Mouse (Mus musculus) intestine, postnatal 0 days (tissue): ENCODE data around the gene Pglyrp4. TPM values are rescaled to one million over a fixed set of nuclear protein-coding genes. Genes with fewer than 3 reads are reported as not detected.

Experiments
- ATAC-seq: fragments of 200-750 bp; cut with Nextera tagmentation; 2 replicates; pipeline ENCODE4 v1.8.0; 2017; ENCODE audit warnings: mild to moderate bottlenecking, moderate TSS enrichment, moderate library complexity
- H3K27ac ChIP-seq: fragments of 300-500 bp; sonication (generic); 2 replicates; pipeline ENCODE4 v1.5.1; 2014; ENCODE audit warnings: mild to moderate bottlenecking, low read depth, low read length, moderate library complexity
- H3K27me3 ChIP-seq: fragments of 300-500 bp; sonication (generic); replicated peaks from 2 replicates; pipeline ENCODE4 v1.6.1; 2014; ENCODE audit warnings: low read length, mixed read lengths; ENCODE audit not compliant: control insufficient read depth, insufficient read depth
- H3K36me3 ChIP-seq: fragments of 300-500 bp; sonication (generic); 2 replicates; pipeline ENCODE4 v1.6.1; 2014; ENCODE audit warnings: mild to moderate bottlenecking, moderate library complexity; ENCODE audit not compliant: control insufficient read depth, insufficient read depth
- H3K4me1 ChIP-seq: fragments of 300-500 bp; sonication (generic); replicated peaks from 2 replicates; pipeline ENCODE4 v1.6.1; 2014; ENCODE audit warnings: antibody characterized with exemption, low read length, mixed read lengths; ENCODE audit not compliant: control insufficient read depth, insufficient read depth
- H3K4me2 ChIP-seq: fragments of 300-500 bp; sonication (generic); replicated peaks from 2 replicates; pipeline ENCODE4 v1.6.1; 2014; ENCODE audit warnings: low read depth, mild to moderate bottlenecking, moderate library complexity
- H3K4me3 ChIP-seq: fragments of 300-500 bp; sonication (generic); 2 replicates; pipeline ENCODE4 v1.5.1; 2014; ENCODE audit warnings: low read depth, low read length
- H3K9ac ChIP-seq: fragments of 300-500 bp; sonication (generic); 2 replicates; pipeline ENCODE4 v1.6.1; 2014; ENCODE audit warnings: mild to moderate bottlenecking, low read depth, low read length
- H3K9me3 ChIP-seq: fragments of 300-500 bp; sonication (generic); 2 replicates; pipeline ENCODE4 v1.6.1; 2016; ENCODE audit warnings: mixed run types; ENCODE audit not compliant: control insufficient read depth
- CTCF ChIP-seq: sonication (generic); IDR thresholded peaks from 2 replicates; pipeline ENCODE4 v1.5.1; 2016; ENCODE audit warnings: low read depth, mild to moderate bottlenecking, control low read depth, antibody characterized with exemption, moderate library complexity
- WGBS: fragments of 180-500 bp; shearing (Covaris S2); extraction: QIAGEN DNeasy Blood & Tissue Kit; methylation state at CpG from one replicate; pipeline ENCODE4 v1.1.7; 2014; 5-methylcytosine and 5-hydroxymethylcytosine counted together
- polyA plus RNA-seq: library from polyadenylated mRNA; unstranded; fragments of >200 nt; fragmentation: Nextera tagmentation; extraction: Ambion mirVana; gene quantifications from 2 replicates; pipeline ENCODE4 v1.2.1, GENCODE M21; 2015

Pglyrp4 gene
- polyA plus RNA-seq: not detected in 2 replicates

DNA sequence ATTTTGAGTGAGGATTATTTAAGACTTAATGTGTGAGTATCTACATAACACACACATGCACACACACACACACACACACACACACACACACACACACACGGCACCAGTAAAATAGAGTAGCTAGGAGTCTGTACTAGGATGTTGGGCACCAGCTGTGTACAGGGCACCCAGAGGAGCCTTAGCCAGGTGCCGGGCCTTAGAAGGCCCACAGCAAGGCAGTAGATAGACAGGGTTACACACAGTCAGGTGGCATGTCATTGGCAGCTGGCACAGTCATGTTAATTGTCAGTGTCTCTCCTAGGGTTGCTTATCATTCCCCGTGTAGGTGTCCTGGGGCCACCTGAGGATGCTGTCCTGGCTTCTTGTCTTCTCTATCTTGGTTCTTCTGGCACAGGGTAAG is at the start of gene Pglyrp4:
Gene Pglyrp4, plus strand, starts transcription at position 301 of the 400 bp plus-strand sequence.
- H3K4me2 ChIP-seq: no peak within 1 kb of the TSS
- no peaks in the 10 kb centered on the region for H3K36me3 ChIP-seq
- 84% methylated on average over 3 of the region's 3 CpGs for WGBS
- no peak within 1 kb of the TSS for H3K9ac ChIP-seq
- H3K4me1 ChIP-seq: no peaks in the 10 kb centered on the region
- no peak for ATAC-seq
- no peak for TF ChIP-seq CTCF
- no peaks in the 10 kb centered on the region for H3K27me3 ChIP-seq
- H3K4me3 ChIP-seq: no peak within 1 kb of the TSS
- H3K9me3 ChIP-seq: no peaks in the 10 kb centered on the region
- no peak within 1 kb of the TSS for H3K27ac ChIP-seq

DNA sequence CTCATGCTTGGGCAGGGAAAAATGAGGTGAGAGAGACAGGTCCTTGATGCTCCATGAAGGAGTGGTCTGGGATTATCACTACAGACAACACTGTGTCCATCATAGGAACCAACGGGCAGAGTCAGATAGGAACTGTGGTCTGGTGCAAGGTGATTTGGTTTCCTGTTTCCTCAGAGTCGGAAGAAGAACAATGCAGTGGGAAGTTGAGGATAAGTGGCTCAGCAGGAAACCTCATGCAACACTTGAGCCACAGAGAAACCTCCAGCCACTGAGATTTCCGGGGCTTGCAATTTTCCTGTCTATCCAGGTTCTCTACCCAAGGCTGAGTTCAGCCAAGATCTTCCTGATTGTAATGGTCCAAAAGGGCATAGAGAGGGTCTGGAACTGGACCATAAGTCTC is 48.0 kb upstream of the Pglyrp4 start:
- no peaks in the 10 kb centered on the region for H3K36me3 ChIP-seq
- TF ChIP-seq CTCF: no peak
- H3K27ac ChIP-seq: no peak overlapping the region
- no peak overlapping the region for H3K4me2 ChIP-seq
- no peaks in the 10 kb centered on the region; the same call in 1 of the 2 replicates for H3K9me3 ChIP-seq
- H3K4me3 ChIP-seq: no peak overlapping the region
- no peak for ATAC-seq
- WGBS: 61% methylated on average over 3 of the region's 3 CpGs
- H3K27me3 ChIP-seq: no peaks in the 10 kb centered on the region
- no peak overlapping the region for H3K9ac ChIP-seq
- H3K4me1 ChIP-seq: no peaks in the 10 kb centered on the region

- H3K27me3 ChIP-seq: no peaks in the 10 kb centered on the region
- no peaks in the 10 kb centered on the region for H3K4me1 ChIP-seq
- WGBS: 86% methylated on average over 3 of the region's 3 CpGs
- H3K9ac ChIP-seq: no peak overlapping the region
- ATAC-seq: no peak
- H3K9me3 ChIP-seq: no peaks in the 10 kb centered on the region
- H3K36me3 ChIP-seq: no peaks in the 10 kb centered on the region
- no peak for TF ChIP-seq CTCF
- no peak overlapping the region for H3K27ac ChIP-seq
- H3K4me2 ChIP-seq: no peak overlapping the region
- H3K4me3 ChIP-seq: no peak overlapping the region
Measured at GRCm38 (mm10) chr3:90683929-90684328, 42.8 kb upstream of the Pglyrp4 start.

GRCm38 (mm10) chr3:90686835-90687234 is 39.9 kb upstream of the Pglyrp4 start:
- no peak for TF ChIP-seq CTCF
- WGBS: 83% methylated on average over 2 of the region's 2 CpGs
- H3K36me3 ChIP-seq: no peaks in the 10 kb centered on the region
- no peaks in the 10 kb centered on the region for H3K4me1 ChIP-seq
- no peaks in the 10 kb centered on the region for H3K27me3 ChIP-seq
- no peak overlapping the region for H3K4me3 ChIP-seq
- no peaks in the 10 kb centered on the region for H3K9me3 ChIP-seq
- no peak for ATAC-seq
- H3K4me2 ChIP-seq: no peak overlapping the region
- no peak overlapping the region for H3K27ac ChIP-seq
- no peak overlapping the region for H3K9ac ChIP-seq

- no peak for ATAC-seq
- Histone ChIP-seq H3K9me3 (no peaks in the 10 kb centered on the region), H3K27me3 (no peaks in the 10 kb centered on the region), H3K27ac (no peak overlapping the region), H3K4me3 (no peak overlapping the region), H3K36me3 (no peaks in the 10 kb centered on the region), H3K9ac (no peak overlapping the region), H3K4me2 (no peak overlapping the region), H3K4me1 (no peaks in the 10 kb centered on the region)
- 68% methylated on average over 2 of the region's 2 CpGs for WGBS
- no peak for TF ChIP-seq CTCF
Measured at GRCm38 (mm10) chr3:90693496-90693895, 33.2 kb upstream of the Pglyrp4 start.

DNA sequence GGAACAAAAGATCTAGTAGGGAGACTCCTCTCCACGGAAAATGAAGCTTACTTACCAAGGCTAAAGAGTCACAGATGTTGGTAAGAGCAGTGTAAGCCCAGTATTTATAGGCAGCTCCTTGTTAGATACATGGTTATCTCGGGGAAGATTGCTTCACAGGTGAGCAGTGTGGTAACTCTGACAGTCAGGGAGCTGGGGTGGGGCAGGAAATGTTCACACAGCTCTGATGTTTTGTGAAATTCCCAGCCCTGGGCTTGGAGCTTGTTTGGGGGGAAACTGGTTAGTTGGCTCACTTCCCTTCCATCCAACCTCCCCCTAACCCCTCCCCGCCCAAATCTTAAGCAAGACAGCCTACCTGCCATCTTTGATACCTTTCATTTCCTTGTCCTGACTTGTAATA is 31.1 kb upstream of the Pglyrp4 start, which contains the start of gene S100a9:
Gene S100a9, minus strand, starts transcription at position 109 of the 400 bp plus-strand sequence.
- no peaks in the 10 kb centered on the region for H3K9me3 ChIP-seq
- 56% methylated on average over 3 of the region's 3 CpGs for WGBS
- H3K4me2 ChIP-seq: no peak within 1 kb of the TSS
- H3K27me3 ChIP-seq: no peaks in the 10 kb centered on the region
- TF ChIP-seq CTCF: no peak
- no peak for ATAC-seq
- no peak within 1 kb of the TSS for H3K9ac ChIP-seq
- H3K36me3 ChIP-seq: no peaks in the 10 kb centered on the region
- H3K27ac ChIP-seq: no peak within 1 kb of the TSS
- no peak within 1 kb of the TSS for H3K4me3 ChIP-seq
- H3K4me1 ChIP-seq: no peaks in the 10 kb centered on the region

- no peak overlapping the region for H3K4me2 ChIP-seq
- 76% methylated on average over 2 of the region's 2 CpGs for WGBS
- H3K9ac ChIP-seq: no peak overlapping the region
- no peak for TF ChIP-seq CTCF
- no peaks in the 10 kb centered on the region for H3K4me1 ChIP-seq
- ATAC-seq: no peak
- no peaks in the 10 kb centered on the region for H3K36me3 ChIP-seq
- no peak overlapping the region for H3K4me3 ChIP-seq
- H3K27me3 ChIP-seq: no peaks in the 10 kb centered on the region
- H3K9me3 ChIP-seq: no peaks in the 10 kb centered on the region
- H3K27ac ChIP-seq: no peak overlapping the region
Measured at GRCm38 (mm10) chr3:90702244-90702643, 24.5 kb upstream of the Pglyrp4 start.
